Mouse (Mus musculus) ES-E14 (cell line): ENCODE measurements around the gene Rnf167.

Experiments
- CHD2 ChIP-seq: IDR thresholded peaks from 2 replicates; pipeline ENCODE4 v1.6.1; 2014; ENCODE audit warnings: mild to moderate bottlenecking, low read depth, low read length, inconsistent platforms
- MAFK ChIP-seq: IDR thresholded peaks from 2 replicates; pipeline ENCODE4 v1.6.1; 2014; ENCODE audit warnings: mild to moderate bottlenecking, low read depth, low read length, inconsistent platforms; ENCODE audit not compliant: insufficient read depth
- ZC3H11A ChIP-seq: IDR thresholded peaks from 2 replicates; pipeline ENCODE4 v1.6.1; 2012; ENCODE audit warnings: low read depth, mild to moderate bottlenecking, inconsistent platforms, low read length, borderline replicate concordance
- ZNF384 ChIP-seq: IDR thresholded peaks from 2 replicates; pipeline ENCODE4 v1.6.1; 2012; ENCODE audit warnings: low read depth, low read length, inconsistent platforms

DNA sequence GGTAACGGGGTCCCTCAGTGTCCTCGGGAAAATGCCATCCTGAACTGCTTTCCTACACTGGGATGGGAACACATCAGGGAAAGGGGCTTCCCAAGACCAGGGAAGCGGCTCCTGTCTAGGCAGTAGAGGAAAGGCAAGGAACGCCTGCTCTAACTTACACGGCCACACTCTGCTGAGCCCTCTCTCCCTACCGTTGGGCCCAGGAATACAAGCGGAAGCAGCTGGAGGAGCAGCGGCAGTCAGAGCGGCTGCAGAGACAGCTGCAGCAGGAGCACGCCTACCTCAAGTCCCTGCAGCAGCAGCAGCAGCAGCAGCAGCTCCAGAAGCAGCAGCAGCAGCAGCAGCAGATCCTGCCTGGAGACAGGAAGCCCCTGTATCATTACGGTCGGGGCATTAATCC, 40.3 kb upstream of the Rnf167 start:
- TF ChIP-seq CHD2: no peak
- TF ChIP-seq ZNF384: no peak
- TF ChIP-seq ZC3H11A: no peak
- TF ChIP-seq MAFK: no peak
